In genomic region chr10:121961121-121961893, GRCm38 (mm10) we compare ENCODE assay signal across 15 mouse cellular contexts.
A peak's percentile ranks its signal among the peaks of the same experiment; 100 is the strongest.
DNase-seq lines count a peak whose midpoint lies in the region; ATAC-seq and TF ChIP-seq lines count a peak whose summit lies in the region.
"Had no signal": no experiment of that assay in that cellular context is flagged by ENCODE, and none has a peak within 500 bp of the region (broad histone marks: within the 10 kb centered on the region; RNA-seq: fewer than 3 reads in every experiment).

No protein-coding gene starts in this region.

- no peaks in the 10 kb centered on the region for H3K27me3 ChIP-seq in midbrain, embryonic 13.5 days
- H3K27me3 ChIP-seq in midbrain, embryonic 11.5 days (ENCODE audit: control insufficient read depth, insufficient read depth, low read length): no peaks in the 10 kb centered on the region
- H3K27me3 ChIP-seq: limb, embryonic 12.5 days had no signal

- H3K9ac ChIP-seq in midbrain, embryonic 13.5 days (replicated peaks): no peak overlapping the region
- no peak overlapping the region for H3K9ac ChIP-seq in midbrain, embryonic 11.5 days (ENCODE audit: low read length)
- H3K9ac ChIP-seq: limb, embryonic 12.5 days had no signal

- intact Hi-C loops in gastrocnemius, adult 2 months (cut with DNase I): no loop called here

- WGBS in midbrain, embryonic 13.5 days: 74% methylated on average over 11 of the region's 11 CpGs
- 70% methylated on average over 11 of the region's 11 CpGs for WGBS in midbrain, embryonic 11.5 days

- 0 out of 2 replicates have a peak overlapping the region, but pooled peaks have one; percentile 5 for H3K4me3 ChIP-seq in gastrocnemius, adult 2 months
- H3K4me3 ChIP-seq in midbrain, embryonic 13.5 days (replicated peaks): no peak overlapping the region
- no peak overlapping the region for H3K4me3 ChIP-seq in midbrain, embryonic 11.5 days (ENCODE audit: low read depth, low read length)
- H3K4me3 ChIP-seq: heart, adult 2 months; limb, embryonic 12.5 days had no signal

- H3K27ac ChIP-seq in gastrocnemius, adult 2 months: peak overlapping the region; percentile 12; the same call in 1 of the 2 replicates
- H3K27ac ChIP-seq in midbrain, embryonic 13.5 days: peak overlapping the region; percentile 25; the same call in 1 of the 2 replicates
- no peak overlapping the region for H3K27ac ChIP-seq in midbrain, embryonic 11.5 days (ENCODE audit: low read depth, low read length)
- H3K27ac ChIP-seq: heart, adult 2 months; limb, embryonic 12.5 days had no signal

- H3K4me1 ChIP-seq in midbrain, embryonic 13.5 days (replicated peaks): peaks cover 14% of the 10 kb centered on the region
- H3K4me1 ChIP-seq in midbrain, embryonic 11.5 days (ENCODE audit: control insufficient read depth, insufficient read depth, low read length): no peaks in the 10 kb centered on the region

- no peaks in the 10 kb centered on the region for H3K36me3 ChIP-seq in midbrain, embryonic 13.5 days
- H3K36me3 ChIP-seq in midbrain, embryonic 11.5 days (ENCODE audit: control insufficient read depth, insufficient read depth, low read length): no peaks in the 10 kb centered on the region
- H3K36me3 ChIP-seq: limb, embryonic 12.5 days had no signal

- ATAC-seq in midbrain, embryonic 13.5 days: no peak
- no peak for ATAC-seq in midbrain, embryonic 11.5 days (ENCODE audit: low FRiP score)
- ATAC-seq: forebrain, embryonic 16.5 days had no signal

- no peak for DNase-seq in gastrocnemius, adult 2 months
- DNase-seq in gastrocnemius, postnatal 10 days: no peak
- no peak for DNase-seq in midbrain, embryonic 11.5 days (ENCODE audit: low spot score, missing footprints)
- peak; percentile 59 for DNase-seq in fibroblast of lung, adult 2 months (ENCODE audit: low read depth)
- DNase-seq in yolk sac, embryonic 10.5 days (ENCODE audit: low spot score): peak; percentile 23
- DNase-seq in T-cell, adult 2 months (ENCODE audit: low spot score): no peak
- DNase-seq in frontal cortex, postnatal 14 days (ENCODE audit: low spot score in 2 of 2): no peak
- DNase-seq: adrenal gland, postnatal 14 days; heart, adult 2 months; heart, postnatal 36 days; kidney, adult 11 months; layer of hippocampus, postnatal 36 days had no signal

- no peak overlapping the region for H3K4me2 ChIP-seq in midbrain, embryonic 13.5 days (replicated peaks)
- no peak overlapping the region for H3K4me2 ChIP-seq in midbrain, embryonic 11.5 days
- H3K4me2 ChIP-seq: limb, embryonic 12.5 days had no signal

- TF ChIP-seq CTCF in gastrocnemius, adult 2 months (IDR thresholded peaks at IDR 0.05): no peak

- no peaks in the 10 kb centered on the region for H3K9me3 ChIP-seq in midbrain, embryonic 13.5 days
- H3K9me3 ChIP-seq in midbrain, embryonic 11.5 days (ENCODE audit: control insufficient read depth, low read length): no peaks in the 10 kb centered on the region
- H3K9me3 ChIP-seq: limb, embryonic 12.5 days had no signal

Comparison
In these comparisons a context has a peak if more than half of its experiments do, and no peak if none do; other contexts are left out.
1. DNase-seq: peak in fibroblast of lung, adult 2 months (single experiment) and yolk sac, embryonic 10.5 days (single experiment); none in gastrocnemius, adult 2 months (single experiment), gastrocnemius, postnatal 10 days (single experiment), midbrain, embryonic 11.5 days (single experiment), T-cell, adult 2 months (single experiment) and frontal cortex, postnatal 14 days (0 of 2).